Mouse (Mus musculus) erythroblast, embryonic 14.5 days (primary cell): ENCODE results near the gene Tmc3. TPM values are rescaled to one million over a fixed set of nuclear protein-coding genes. Genes with fewer than 3 reads are reported as not detected.
A peak's percentile ranks its signal among the peaks of the same experiment; 100 is the strongest.

Experiments used
- H3K27me3 ChIP-seq: 2 replicates; pipeline ENCODE4 v1.6.1; 2012; ENCODE audit warnings: inconsistent platforms; ENCODE audit not compliant: control insufficient read depth
- H3K36me3 ChIP-seq: 2 replicates; pipeline ENCODE4 v1.6.1; 2012; ENCODE audit warnings: mild to moderate bottlenecking, inconsistent platforms; ENCODE audit not compliant: control insufficient read depth
- H3K4me1 ChIP-seq: 2 replicates; pipeline ENCODE4 v1.6.1; 2012; ENCODE audit warnings: inconsistent platforms; ENCODE audit not compliant: control insufficient read depth
- H3K4me3 ChIP-seq: replicated peaks from 2 replicates; pipeline ENCODE3; 2012; ENCODE audit warnings: moderate library complexity, mild to moderate bottlenecking, inconsistent platforms
- H3K9me3 ChIP-seq: 2 replicates; pipeline ENCODE4 v1.6.1; 2012; ENCODE audit warnings: low read length, inconsistent platforms, mixed read lengths; ENCODE audit not compliant: control insufficient read depth
- GATA1 ChIP-seq: IDR thresholded peaks from 2 replicates; pipeline ENCODE4 v1.6.1; 2012; ENCODE audit warnings: low read length, inconsistent platforms, mixed read lengths
- TAL1 ChIP-seq: IDR thresholded peaks from 3 replicates; pipeline ENCODE4 v1.6.1; 2012; ENCODE audit warnings: low read length, inconsistent platforms, mixed read lengths
- polyA plus RNA-seq: library from polyadenylated mRNA; stranded (reverse); fragments of >175 nt; gene quantifications from 2 replicates; pipeline ENCODE4 v1.2.3, GENCODE M21; 2012

Gene Tmc3
- polyA plus RNA-seq, 1 experiment, result not detected

DNA sequence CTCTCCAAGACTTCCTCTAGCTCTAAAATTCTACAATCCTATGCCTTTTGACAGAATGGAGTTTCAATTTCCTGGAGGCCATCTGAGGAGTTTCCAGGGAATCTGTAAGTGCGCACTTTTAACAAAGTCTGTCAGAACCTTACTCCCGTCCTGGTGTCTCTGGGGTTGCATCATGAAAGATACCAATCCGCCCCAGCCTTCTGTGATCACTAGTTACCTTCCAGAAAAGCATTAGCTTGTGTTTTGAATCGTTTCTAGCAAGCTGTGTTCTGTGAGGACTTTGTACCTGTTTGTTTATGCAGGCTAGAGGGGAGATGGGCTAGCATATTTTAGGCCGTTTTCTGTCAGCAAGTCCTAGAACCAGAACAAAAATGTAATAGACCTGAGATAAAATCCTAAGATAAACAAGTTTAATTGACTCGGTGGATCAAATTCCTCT is 48.0 kb downstream of the Tmc3 start:
- H3K27me3 ChIP-seq, result no peaks in the 10 kb centered on the region
- peaks cover 27% of the 10 kb centered on the region for H3K4me1 ChIP-seq
- no peak for TF ChIP-seq GATA1
- no peak for TF ChIP-seq TAL1
- peak overlapping the region; percentile 67 for H3K4me3 ChIP-seq
- no peaks in the 10 kb centered on the region; the same call in 1 of the 2 replicates for H3K36me3 ChIP-seq
- no peaks in the 10 kb centered on the region for H3K9me3 ChIP-seq

DNA sequence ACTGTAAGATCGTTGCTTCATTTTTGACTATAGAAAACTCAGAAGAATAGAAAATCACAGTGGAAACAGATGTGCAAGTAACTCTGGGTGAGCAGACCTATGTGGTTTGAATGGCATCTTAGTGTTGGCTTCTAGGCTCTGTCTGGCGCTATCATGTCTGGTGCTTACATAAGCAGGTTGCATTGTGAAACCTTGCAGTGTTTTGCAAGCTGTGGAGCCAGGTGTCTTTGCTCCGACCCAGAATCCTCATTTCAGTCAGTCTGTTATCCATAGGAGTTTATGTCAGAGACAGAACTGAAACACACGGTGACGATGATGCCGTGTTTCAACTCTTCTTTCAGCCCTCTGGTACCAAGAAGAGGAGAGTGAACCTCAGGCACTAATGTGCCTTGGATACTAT is 49.1 kb downstream of the Tmc3 start:
- H3K9me3 ChIP-seq, result no peaks in the 10 kb centered on the region
- no peak for TF ChIP-seq TAL1
- no peak for TF ChIP-seq GATA1
- H3K36me3 ChIP-seq, result no peaks in the 10 kb centered on the region; the same call in 1 of the 2 replicates
- H3K27me3 ChIP-seq, result no peaks in the 10 kb centered on the region
- H3K4me1 ChIP-seq, result peaks cover 27% of the 10 kb centered on the region
- H3K4me3 ChIP-seq, result no peak overlapping the region

DNA sequence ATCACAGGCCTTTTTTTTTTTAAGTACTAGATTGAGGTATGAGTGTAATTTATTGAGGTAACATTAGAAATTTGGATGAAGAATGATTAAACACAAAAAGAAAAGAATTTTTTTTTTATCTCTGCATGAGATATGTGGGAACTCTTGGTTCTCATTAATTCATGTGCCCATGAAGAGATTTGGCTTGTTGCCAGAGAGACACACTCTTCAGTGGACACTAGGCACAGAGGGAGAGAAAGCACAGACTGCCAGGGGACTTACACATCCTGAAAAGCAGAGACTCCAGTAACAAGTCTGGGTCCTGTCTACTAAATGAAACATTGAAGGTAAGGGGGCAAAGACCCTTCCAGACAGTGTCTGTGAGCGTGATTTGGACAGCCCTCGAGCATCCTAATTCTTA is 51.0 kb downstream of the Tmc3 start:
- H3K27me3 ChIP-seq, result no peaks in the 10 kb centered on the region
- peaks cover 27% of the 10 kb centered on the region for H3K4me1 ChIP-seq
- H3K9me3 ChIP-seq, result no peaks in the 10 kb centered on the region
- H3K36me3 ChIP-seq, result peaks cover 4% of the 10 kb centered on the region; the same call in 1 of the 2 replicates
- H3K4me3 ChIP-seq, result no peak overlapping the region
- TF ChIP-seq GATA1, result no peak
- TF ChIP-seq TAL1, result no peak

DNA sequence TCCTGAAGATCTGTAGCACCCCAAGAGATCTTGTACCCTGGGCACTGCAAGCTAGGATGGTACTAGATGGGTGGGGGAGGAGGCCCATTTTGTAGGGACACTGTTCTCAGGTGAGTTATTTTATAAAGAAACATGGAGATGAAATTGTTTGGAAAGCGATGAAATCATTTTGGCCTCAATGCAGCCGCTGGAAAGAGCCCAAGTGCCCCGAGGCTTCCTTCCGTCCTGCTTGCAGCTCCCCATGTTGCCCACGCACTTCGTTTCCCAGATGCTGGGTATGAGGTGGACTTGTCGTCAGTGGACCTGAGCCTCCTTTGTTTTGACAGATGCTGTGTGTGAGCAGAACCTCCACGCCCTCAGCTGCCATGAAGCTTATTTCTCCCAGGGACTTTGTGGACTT is 51.7 kb downstream of the Tmc3 start:
- Histone ChIP-seq H3K27me3 (no peaks in the 10 kb centered on the region), H3K4me1 (peaks cover 20% of the 10 kb centered on the region), H3K36me3 (peaks cover 6% of the 10 kb centered on the region; the same call in 1 of the 2 replicates), H3K4me3 (no peak overlapping the region), H3K9me3 (no peaks in the 10 kb centered on the region)
- no peak for TF ChIP-seq TAL1
- TF ChIP-seq GATA1, result no peak

DNA sequence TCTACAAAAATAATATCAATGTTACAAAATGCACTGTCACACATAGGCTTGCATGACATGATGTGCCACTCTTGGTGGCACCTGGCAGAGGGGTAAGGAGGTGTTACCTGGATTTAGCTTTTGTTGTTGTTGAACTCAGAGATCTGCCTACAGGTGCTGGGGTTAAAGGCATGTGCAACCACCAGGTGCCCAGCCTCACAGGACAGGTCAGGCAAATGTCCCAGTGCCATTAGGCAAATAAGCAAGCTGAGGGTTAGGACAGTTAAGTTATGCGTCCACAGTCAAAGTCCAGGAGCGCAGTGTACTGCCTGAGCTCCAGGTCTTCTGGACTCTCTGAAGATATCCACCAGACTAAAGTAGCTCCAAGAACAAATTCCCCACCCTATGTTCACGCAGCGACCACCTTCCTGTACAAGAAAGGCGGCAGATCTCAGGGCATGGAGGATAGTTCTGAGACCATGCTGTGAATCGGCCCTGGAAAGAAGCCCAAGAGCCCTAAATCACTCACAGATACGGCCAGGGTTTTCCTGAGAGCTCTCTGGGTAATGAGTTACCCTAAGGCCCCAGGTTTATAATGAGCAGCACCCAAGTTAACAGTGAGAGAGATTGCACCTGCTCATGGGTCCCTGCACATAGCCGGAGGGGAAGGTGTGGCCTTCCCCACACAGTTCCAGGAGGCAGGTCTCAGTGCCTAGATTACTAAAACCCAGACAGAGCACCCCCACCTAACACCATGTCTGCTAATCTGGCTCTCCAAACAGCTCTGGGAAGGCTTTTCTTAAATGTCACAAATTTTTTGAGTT is 53.3 kb downstream of the Tmc3 start:
- no peak for TF ChIP-seq TAL1
- no peak for TF ChIP-seq GATA1
- H3K9me3 ChIP-seq, result no peaks in the 10 kb centered on the region
- no peaks in the 10 kb centered on the region for H3K27me3 ChIP-seq
- no peak overlapping the region for H3K4me3 ChIP-seq
- H3K36me3 ChIP-seq, result peaks cover 6% of the 10 kb centered on the region; the same call in 1 of the 2 replicates
- H3K4me1 ChIP-seq, result peaks cover 6% of the 10 kb centered on the region

DNA sequence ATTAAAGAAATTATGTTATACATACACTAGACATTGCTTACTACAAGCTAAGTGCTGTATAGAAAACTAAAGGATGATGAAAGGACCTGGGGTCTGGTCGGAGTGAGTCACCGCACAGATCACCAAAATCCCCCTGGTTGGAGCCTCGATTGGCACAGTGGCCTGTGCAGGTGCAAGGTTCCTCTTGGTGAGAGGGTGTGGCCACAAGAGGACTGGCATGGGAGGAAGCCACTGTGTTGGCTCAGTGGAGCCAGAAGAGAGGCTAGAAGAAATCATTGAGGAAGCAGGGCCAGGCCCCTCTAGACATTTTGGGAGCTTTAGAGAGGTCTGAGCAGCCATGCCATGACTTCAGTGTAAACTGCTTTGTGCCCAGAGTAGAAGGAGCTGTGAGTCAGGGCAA is 54.4 kb downstream of the Tmc3 start:
- Histone ChIP-seq H3K4me3 (no peak overlapping the region), H3K9me3 (no peaks in the 10 kb centered on the region), H3K4me1 (no peaks in the 10 kb centered on the region), H3K36me3 (peaks cover 6% of the 10 kb centered on the region; the same call in 1 of the 2 replicates), H3K27me3 (no peaks in the 10 kb centered on the region)
- TF ChIP-seq GATA1, result no peak
- TF ChIP-seq TAL1, result no peak

DNA sequence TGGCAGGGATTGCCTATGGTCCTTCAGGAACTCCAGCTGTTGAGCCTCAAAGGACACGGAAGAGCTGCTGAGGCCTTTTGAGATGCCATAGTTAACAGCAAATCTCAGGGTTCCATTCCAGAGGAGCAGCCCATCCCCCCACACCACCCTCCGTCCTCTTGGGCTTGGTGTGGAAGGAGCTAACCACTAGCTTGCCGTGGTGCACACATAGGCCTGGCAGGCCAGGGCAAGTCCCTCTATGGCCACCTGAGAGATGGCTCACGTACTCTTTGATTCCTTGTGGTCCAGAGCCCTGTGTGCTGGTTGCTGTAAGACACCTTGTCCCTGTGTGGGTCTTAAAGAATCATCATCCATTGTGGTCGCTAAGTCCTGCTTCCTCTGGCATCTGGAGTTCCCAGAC is 55.9 kb downstream of the Tmc3 start:
- H3K27me3 ChIP-seq, result no peaks in the 10 kb centered on the region
- no peak overlapping the region for H3K4me3 ChIP-seq
- TF ChIP-seq GATA1 (no peak), TAL1 (no peak)
- no peaks in the 10 kb centered on the region for H3K9me3 ChIP-seq
- no peaks in the 10 kb centered on the region for H3K4me1 ChIP-seq
- peaks cover 6% of the 10 kb centered on the region; the same call in 1 of the 2 replicates for H3K36me3 ChIP-seq

DNA sequence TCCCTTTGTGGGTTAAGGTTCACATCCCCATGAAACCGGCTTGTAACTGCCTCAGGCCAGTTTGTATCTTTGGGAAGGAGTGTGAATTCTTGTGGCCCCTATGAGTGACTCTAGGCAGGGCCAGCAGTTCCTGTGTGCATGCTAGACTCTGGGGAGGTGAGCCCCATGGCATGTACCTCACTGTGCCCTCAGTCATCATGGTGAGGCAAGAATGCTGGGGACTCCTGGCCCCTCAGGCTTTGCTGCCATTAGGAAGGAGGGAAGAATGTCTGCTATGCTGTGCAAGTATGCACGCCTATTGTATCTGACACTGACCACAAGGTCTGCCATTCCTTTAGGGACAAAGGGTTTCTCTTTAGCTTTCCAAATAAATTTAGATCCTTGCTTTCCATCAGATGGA is 56.4 kb downstream of the Tmc3 start:
- TF ChIP-seq TAL1, result no peak
- no peak for TF ChIP-seq GATA1
- peaks cover 6% of the 10 kb centered on the region; the same call in 1 of the 2 replicates for H3K36me3 ChIP-seq

DNA sequence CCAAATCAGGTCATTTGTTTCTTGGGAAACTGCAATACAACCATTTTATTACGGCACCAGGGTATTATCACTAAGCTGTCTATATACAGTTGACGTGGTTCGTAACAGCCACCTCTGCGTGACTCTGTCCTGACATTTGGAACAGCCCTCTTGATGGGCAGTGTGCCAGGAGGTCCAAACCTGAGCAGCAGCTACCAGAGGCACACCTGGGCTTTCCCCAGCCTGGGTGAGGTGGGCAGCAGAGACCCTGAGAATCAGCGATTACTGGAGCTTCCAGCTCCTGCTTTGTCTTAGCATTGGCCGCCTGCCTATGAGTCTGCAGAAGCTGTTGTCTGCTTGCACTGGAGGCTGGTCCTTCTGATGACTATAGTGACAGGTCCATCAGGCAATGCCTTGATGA is 58.9 kb downstream of the Tmc3 start:
- peaks cover 6% of the 10 kb centered on the region; the same call in 1 of the 2 replicates for H3K36me3 ChIP-seq
- H3K27me3 ChIP-seq, result no peaks in the 10 kb centered on the region
- no peak overlapping the region for H3K4me3 ChIP-seq
- TF ChIP-seq TAL1, result no peak
- TF ChIP-seq GATA1, result no peak
- no peaks in the 10 kb centered on the region for H3K9me3 ChIP-seq
- H3K4me1 ChIP-seq, result no peaks in the 10 kb centered on the region

More for the DNA sequence above, 56.4 kb downstream of the Tmc3 start:
- Histone ChIP-seq H3K27me3 (no peaks in the 10 kb centered on the region), H3K9me3 (no peaks in the 10 kb centered on the region), H3K4me3 (no peak overlapping the region), H3K4me1 (no peaks in the 10 kb centered on the region)

DNA sequence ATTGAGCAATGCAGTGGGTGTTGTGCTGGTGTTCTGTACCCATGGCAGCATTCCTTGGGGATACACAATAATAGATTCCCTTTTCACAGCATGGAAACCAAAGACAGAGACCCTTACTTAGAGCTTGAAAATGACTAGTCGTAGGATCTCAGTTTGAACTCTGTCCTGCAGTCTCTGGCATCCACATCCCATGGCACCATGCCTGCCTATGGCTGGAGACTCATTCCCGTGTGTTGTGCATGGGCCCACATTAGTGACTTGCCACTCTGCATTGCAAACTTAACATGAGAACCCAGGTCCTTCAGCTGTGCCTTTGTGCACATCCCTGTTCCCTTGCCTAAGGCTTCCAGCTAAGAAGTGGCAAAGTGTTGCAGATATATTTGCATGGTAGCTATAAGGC is 60.0 kb downstream of the Tmc3 start:
- Histone ChIP-seq H3K36me3 (peaks cover 5% of the 10 kb centered on the region; the same call in 1 of the 2 replicates), H3K9me3 (no peaks in the 10 kb centered on the region), H3K27me3 (no peaks in the 10 kb centered on the region), H3K4me3 (no peak overlapping the region), H3K4me1 (no peaks in the 10 kb centered on the region)
- no peak for TF ChIP-seq GATA1
- no peak for TF ChIP-seq TAL1
